Mouse (Mus musculus): Measurements from ENCODE around the gene Serpinb3b. TPM values are rescaled to one million over a fixed set of nuclear protein-coding genes. Genes with fewer than 3 reads are reported as not detected.
"Not testable (repeated sequence)": the region's sequence is repeated elsewhere in the genome, so short reads cannot be mapped to it uniquely, and the experiment has no call there.

Gene Serpinb3b
- polyA plus RNA-seq (2012; rRNA removed) (0.72 and 0.87 TPM in 2 replicates), polyA plus RNA-seq (2014; fragmentation: Nextera tagmentation; extraction: Ambion mirVana) (0.28 and 1.7 TPM in 2 replicates)

DNA sequence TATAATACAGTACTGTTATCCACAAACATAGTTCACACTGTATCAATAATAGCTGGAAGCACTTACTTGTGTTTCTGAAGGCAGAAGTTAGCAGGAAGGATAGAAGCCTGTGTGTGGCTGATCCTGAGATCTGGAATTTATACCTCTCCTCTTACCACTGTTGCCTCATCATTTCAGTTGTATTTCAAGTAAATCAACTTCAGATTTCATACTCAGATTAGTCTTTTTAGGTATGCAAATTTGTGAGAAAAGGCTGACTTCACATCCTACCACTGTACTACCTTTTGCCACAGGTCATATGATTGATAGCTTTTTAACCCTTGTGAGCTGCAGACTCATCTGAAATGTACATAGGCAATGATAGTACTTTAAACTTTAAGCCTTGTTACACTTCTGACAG lies at the start of gene Serpinb3b, which contains the start of gene Serpinb3c:
Serpinb3b (minus strand) TSS at position 101 of the 400 bp plus-strand sequence.
Serpinb3c (minus strand) TSS at position 111 of the 400 bp plus-strand sequence.
- not testable (repeated sequence) for H3K4me3 ChIP-seq (replicated peaks; ENCODE audit: low read length); ATAC-seq (ENCODE audit: low FRiP score, low read depth); H3K4me1 ChIP-seq (ENCODE audit: control insufficient read depth, insufficient read depth, low read length); H3K4me2 ChIP-seq (replicated peaks; ENCODE audit: low read depth, low read length, severe bottlenecking); H3K36me3 ChIP-seq (ENCODE audit: control insufficient read depth, insufficient read depth, low read length); H3K9ac ChIP-seq (ENCODE audit: low read depth, low read length, severe bottlenecking); H3K9me3 ChIP-seq (ENCODE audit: control insufficient read depth, low read length); DNase-seq (ENCODE audit: low spot score); H3K27me3 ChIP-seq (ENCODE audit: control insufficient read depth, insufficient read depth, low read length); H3K27ac ChIP-seq (replicated peaks; ENCODE audit: low read depth, low read length)

DNA sequence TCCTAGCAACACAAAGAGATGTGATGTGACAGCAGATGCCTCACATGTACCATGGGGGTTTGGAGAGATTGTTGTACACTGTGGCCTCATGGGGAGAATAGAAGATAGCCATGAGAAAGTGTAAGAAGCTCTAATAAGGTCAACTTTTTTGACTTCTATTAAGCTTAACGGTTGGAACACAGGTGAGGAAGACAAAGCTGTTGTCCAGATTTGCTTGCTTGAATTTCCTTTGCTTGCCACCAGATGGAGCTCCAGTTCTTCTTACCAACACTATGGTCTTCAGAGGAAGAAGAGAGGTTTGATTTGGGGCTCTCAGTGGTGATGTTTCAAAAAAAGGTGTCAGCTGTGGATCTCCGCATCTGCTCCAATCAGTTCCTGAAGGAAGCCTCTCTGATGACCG lies 35.0 kb downstream of the Serpinb3b start:
- not testable (repeated sequence) for H3K9me3 ChIP-seq (ENCODE audit: control insufficient read depth, low read length); ATAC-seq (ENCODE audit: low FRiP score, low read depth); H3K4me3 ChIP-seq (replicated peaks; ENCODE audit: low read length); H3K4me2 ChIP-seq (replicated peaks; ENCODE audit: low read depth, low read length, severe bottlenecking); H3K9ac ChIP-seq (ENCODE audit: low read depth, low read length, severe bottlenecking); DNase-seq (ENCODE audit: low spot score); H3K27me3 ChIP-seq (ENCODE audit: control insufficient read depth, insufficient read depth, low read length); H3K27ac ChIP-seq (replicated peaks; ENCODE audit: low read depth, low read length); H3K4me1 ChIP-seq (ENCODE audit: control insufficient read depth, insufficient read depth, low read length); H3K36me3 ChIP-seq (ENCODE audit: control insufficient read depth, insufficient read depth, low read length)
- WGBS = 37% methylated on average over 3 of the region's 3 CpGs

DNA sequence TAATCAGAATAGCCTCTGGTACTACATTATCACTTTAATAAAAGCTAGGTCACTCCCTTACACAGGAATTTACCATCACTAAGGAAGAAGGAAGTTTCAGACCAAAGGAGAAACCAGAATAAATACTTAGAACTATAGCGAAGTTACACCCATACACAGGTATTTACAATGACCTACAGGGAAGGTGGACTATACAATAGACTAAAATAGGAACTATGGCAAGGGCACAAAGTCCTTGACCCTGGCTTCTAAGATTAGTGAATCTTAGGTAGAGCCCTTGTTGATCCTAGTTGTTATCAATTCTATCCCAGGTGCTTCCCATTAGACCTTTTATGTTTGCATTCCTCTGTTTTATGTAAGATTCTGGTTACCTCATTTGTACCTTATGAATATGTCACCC lies 60.9 kb downstream of the Serpinb3b start:
- not testable (repeated sequence) for H3K4me1 ChIP-seq (ENCODE audit: control insufficient read depth, insufficient read depth, low read length); ATAC-seq (ENCODE audit: low FRiP score, low read depth); H3K9me3 ChIP-seq (ENCODE audit: control insufficient read depth, low read length); H3K27me3 ChIP-seq (ENCODE audit: control insufficient read depth, insufficient read depth, low read length); DNase-seq (ENCODE audit: low spot score); H3K9ac ChIP-seq (ENCODE audit: low read depth, low read length, severe bottlenecking); H3K4me3 ChIP-seq (replicated peaks; ENCODE audit: low read length); H3K4me2 ChIP-seq (replicated peaks; ENCODE audit: low read depth, low read length, severe bottlenecking); H3K27ac ChIP-seq (replicated peaks; ENCODE audit: low read depth, low read length); H3K36me3 ChIP-seq (ENCODE audit: control insufficient read depth, insufficient read depth, low read length)
- 93% methylated on average over 1 of the region's 1 CpGs for WGBS

DNA sequence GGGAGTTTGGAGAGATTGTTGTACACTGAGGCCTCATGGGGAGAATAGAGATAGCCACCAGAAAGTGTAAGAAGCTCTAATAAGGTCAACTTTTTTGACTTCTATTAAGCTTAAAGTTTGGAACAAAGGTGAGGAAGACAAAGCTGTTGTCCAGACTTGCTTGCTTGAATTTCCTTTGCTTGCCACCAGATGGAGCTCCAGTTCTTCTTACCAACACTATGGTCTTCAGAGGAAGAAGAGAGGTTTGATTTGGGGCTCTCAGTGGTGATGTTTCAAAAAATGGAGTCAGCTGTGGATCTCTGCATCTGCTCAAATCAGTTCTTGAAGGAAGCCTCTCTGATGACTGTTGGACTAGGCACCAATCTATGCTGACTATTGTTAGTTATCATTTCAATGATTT lies 150.7 kb downstream of the Serpinb3b start:
- not testable (repeated sequence) for H3K4me3 ChIP-seq (replicated peaks; ENCODE audit: low read length); H3K9me3 ChIP-seq (ENCODE audit: control insufficient read depth, low read length); H3K27me3 ChIP-seq (ENCODE audit: control insufficient read depth, insufficient read depth, low read length); ATAC-seq (ENCODE audit: low FRiP score, low read depth); H3K27ac ChIP-seq (replicated peaks; ENCODE audit: low read depth, low read length); H3K4me2 ChIP-seq (replicated peaks; ENCODE audit: low read depth, low read length, severe bottlenecking); H3K4me1 ChIP-seq (ENCODE audit: control insufficient read depth, insufficient read depth, low read length); H3K36me3 ChIP-seq (ENCODE audit: control insufficient read depth, insufficient read depth, low read length); H3K9ac ChIP-seq (ENCODE audit: low read depth, low read length, severe bottlenecking); DNase-seq (ENCODE audit: low spot score)

Other genes with a start within 250 kb of the Serpinb3b start
- gene Serpinb3a, start 226.1 kb downstream of the Serpinb3b start, polyA plus RNA-seq (2012; rRNA removed) = 1.7 and 2.3 TPM in 2 replicates
- gene Serpinb3a, start 226.1 kb downstream of the Serpinb3b start, polyA plus RNA-seq (2014; fragmentation: Nextera tagmentation; extraction: Ambion mirVana) = 5.1 and 8.0 TPM in 2 replicates
- gene Serpinb3d, start 194.9 kb downstream of the Serpinb3b start, polyA plus RNA-seq (2012; rRNA removed) = 0.05 and 0.13 TPM in 2 replicates
- 0.65 and 1.4 TPM in 2 replicates for gene Serpinb3d, start 194.9 kb downstream of the Serpinb3b start, polyA plus RNA-seq (2014; fragmentation: Nextera tagmentation; extraction: Ambion mirVana)
- gene Serpinb3c, start within 50 bp of the Serpinb3b start, polyA plus RNA-seq (2012; rRNA removed) = 2.3 and 3.4 TPM in 2 replicates
- 6.6 and 7.4 TPM in 2 replicates for gene Serpinb3c, start within 50 bp of the Serpinb3b start, polyA plus RNA-seq (2014; fragmentation: Nextera tagmentation; extraction: Ambion mirVana)
- 0.08 and 0.20 TPM in 2 replicates for gene Serpinb11, start 82.8 kb upstream of the Serpinb3b start, polyA plus RNA-seq (2012; rRNA removed)
- gene Serpinb11, start 82.8 kb upstream of the Serpinb3b start, polyA plus RNA-seq (2014; fragmentation: Nextera tagmentation; extraction: Ambion mirVana) = 0.37 and 0.80 TPM in 2 replicates
- 2.2 and 2.3 TPM in 2 replicates for gene Serpinb7, start 121.3 kb upstream of the Serpinb3b start, polyA plus RNA-seq (2012; rRNA removed)
- 2.6 and 4.3 TPM in 2 replicates for gene Serpinb7, start 121.3 kb upstream of the Serpinb3b start, polyA plus RNA-seq (2014; fragmentation: Nextera tagmentation; extraction: Ambion mirVana)
- gene Serpinb2, start 233.1 kb upstream of the Serpinb3b start, polyA plus RNA-seq (2012; rRNA removed) = 0.14 and 1.1 TPM in 2 replicates
- 1.9 and 4.3 TPM in 2 replicates for gene Serpinb2, start 233.1 kb upstream of the Serpinb3b start, polyA plus RNA-seq (2014; fragmentation: Nextera tagmentation; extraction: Ambion mirVana)

Measured in limb, embryonic 14.5 days (tissue).